Mouse (Mus musculus): Measurements from ENCODE around the gene 9330161L09Rik. TPM values are rescaled to one million over a fixed set of nuclear protein-coding genes. Genes with fewer than 3 reads are reported as not detected.

Gene 9330161L09Rik
- polyA plus RNA-seq, 1 experiment from 2014 or later: 0.42 TPM

- no peak for ATAC-seq (replicated peaks; ENCODE audit: insufficient number of reproducible peaks, low FRiP score, low TSS enrichment, low read depth)
Observed at GRCm38 (mm10) chr12:103380226-103380625, 27.4 kb downstream of the 9330161L09Rik start.

GRCm38 (mm10) chr12:103376774-103377173, 30.8 kb downstream of the 9330161L09Rik start:
- WGBS: 79% methylated on average over 4 of the region's 4 CpGs
- H3K9ac ChIP-seq (replicated peaks; ENCODE audit: low read length): no peak overlapping the region
- H3K36me3 ChIP-seq (replicated peaks; ENCODE audit: control insufficient read depth, insufficient read depth, low read depth, low read length): no peaks in the 10 kb centered on the region
- H3K4me2 ChIP-seq (ENCODE audit: low read depth, low read length): no peak overlapping the region
- H3K9me3 ChIP-seq (replicated peaks; ENCODE audit: control insufficient read depth, low read length): no peaks in the 10 kb centered on the region
- no peak overlapping the region for H3K27ac ChIP-seq (replicated peaks; ENCODE audit: low read depth, low read length)
- H3K4me1 ChIP-seq (ENCODE audit: control insufficient read depth, insufficient read depth, low read length): no peaks in the 10 kb centered on the region
- no peaks in the 10 kb centered on the region for H3K27me3 ChIP-seq (ENCODE audit: control insufficient read depth, insufficient read depth, low read length)
- no peak for ATAC-seq (replicated peaks; ENCODE audit: insufficient number of reproducible peaks, low FRiP score, low TSS enrichment, low read depth)
- no peak overlapping the region for H3K4me3 ChIP-seq (ENCODE audit: low read depth, low read length)
- DNase-seq (ENCODE audit: low spot score): no peak

More at GRCm38 (mm10) chr12:103380226-103380625, 27.4 kb downstream of the 9330161L09Rik start:
- Histone ChIP-seq H3K9ac (replicated peaks; ENCODE audit: low read length) (no peak overlapping the region), H3K4me2 (ENCODE audit: low read depth, low read length) (no peak overlapping the region), H3K27me3 (ENCODE audit: control insufficient read depth, insufficient read depth, low read length) (no peaks in the 10 kb centered on the region), H3K4me3 (ENCODE audit: low read depth, low read length) (no peak overlapping the region), H3K9me3 (replicated peaks; ENCODE audit: control insufficient read depth, low read length) (no peaks in the 10 kb centered on the region), H3K4me1 (ENCODE audit: control insufficient read depth, insufficient read depth, low read length) (no peaks in the 10 kb centered on the region), H3K27ac (replicated peaks; ENCODE audit: low read depth, low read length) (no peak overlapping the region), H3K36me3 (replicated peaks; ENCODE audit: control insufficient read depth, insufficient read depth, low read depth, low read length) (no peaks in the 10 kb centered on the region)
- WGBS: 81% methylated on average over 4 of the region's 4 CpGs
- no peak for DNase-seq (ENCODE audit: low spot score)

GRCm38 (mm10) chr12:103376124-103376523, 31.5 kb downstream of the 9330161L09Rik start:
- no peak overlapping the region for H3K4me3 ChIP-seq (ENCODE audit: low read depth, low read length)
- H3K4me2 ChIP-seq (ENCODE audit: low read depth, low read length): no peak overlapping the region
- no peaks in the 10 kb centered on the region for H3K36me3 ChIP-seq (replicated peaks; ENCODE audit: control insufficient read depth, insufficient read depth, low read depth, low read length)
- DNase-seq (ENCODE audit: low spot score) (no peak), ATAC-seq (replicated peaks; ENCODE audit: insufficient number of reproducible peaks, low FRiP score, low TSS enrichment, low read depth) (no peak)
- H3K27ac ChIP-seq (replicated peaks; ENCODE audit: low read depth, low read length): no peak overlapping the region
- H3K27me3 ChIP-seq (ENCODE audit: control insufficient read depth, insufficient read depth, low read length): no peaks in the 10 kb centered on the region
- no peaks in the 10 kb centered on the region for H3K4me1 ChIP-seq (ENCODE audit: control insufficient read depth, insufficient read depth, low read length)
- H3K9me3 ChIP-seq (replicated peaks; ENCODE audit: control insufficient read depth, low read length): no peaks in the 10 kb centered on the region
- WGBS: 59% methylated on average over 5 of the region's 5 CpGs
- no peak overlapping the region for H3K9ac ChIP-seq (replicated peaks; ENCODE audit: low read length)

- H3K4me2 ChIP-seq (ENCODE audit: low read depth, low read length): no peak overlapping the region
- ATAC-seq (replicated peaks; ENCODE audit: insufficient number of reproducible peaks, low FRiP score, low TSS enrichment, low read depth): no peak
- no peaks in the 10 kb centered on the region for H3K4me1 ChIP-seq (ENCODE audit: control insufficient read depth, insufficient read depth, low read length)
- no peak for DNase-seq (ENCODE audit: low spot score)
- H3K27ac ChIP-seq (replicated peaks; ENCODE audit: low read depth, low read length): no peak overlapping the region
- no peak overlapping the region for H3K4me3 ChIP-seq (ENCODE audit: low read depth, low read length)
- H3K9ac ChIP-seq (replicated peaks; ENCODE audit: low read length): no peak overlapping the region
- 75% methylated on average over 8 of the region's 8 CpGs for WGBS
- no peaks in the 10 kb centered on the region for H3K36me3 ChIP-seq (replicated peaks; ENCODE audit: control insufficient read depth, insufficient read depth, low read depth, low read length)
- no peaks in the 10 kb centered on the region for H3K9me3 ChIP-seq (replicated peaks; ENCODE audit: control insufficient read depth, low read length)
- no peaks in the 10 kb centered on the region for H3K27me3 ChIP-seq (ENCODE audit: control insufficient read depth, insufficient read depth, low read length)
Observed at GRCm38 (mm10) chr12:103373530-103374236, 33.9 kb downstream of the 9330161L09Rik start.

- Histone ChIP-seq H3K4me1 (ENCODE audit: control insufficient read depth, insufficient read depth, low read length) (no peaks in the 10 kb centered on the region), H3K27ac (replicated peaks; ENCODE audit: low read depth, low read length) (no peak overlapping the region), H3K4me2 (ENCODE audit: low read depth, low read length) (no peak overlapping the region), H3K36me3 (replicated peaks; ENCODE audit: control insufficient read depth, insufficient read depth, low read depth, low read length) (no peaks in the 10 kb centered on the region), H3K9me3 (replicated peaks; ENCODE audit: control insufficient read depth, low read length) (no peaks in the 10 kb centered on the region), H3K4me3 (ENCODE audit: low read depth, low read length) (no peak overlapping the region), H3K9ac (replicated peaks; ENCODE audit: low read length) (no peak overlapping the region), H3K27me3 (ENCODE audit: control insufficient read depth, insufficient read depth, low read length) (no peaks in the 10 kb centered on the region)
- peak; percentile 73 for DNase-seq (ENCODE audit: low spot score)
- 31% methylated on average over 6 of the region's 6 CpGs for WGBS
- ATAC-seq (replicated peaks; ENCODE audit: insufficient number of reproducible peaks, low FRiP score, low TSS enrichment, low read depth): no peak
Observed at GRCm38 (mm10) chr12:103371711-103372110, 35.9 kb downstream of the 9330161L09Rik start.

- H3K27ac ChIP-seq (replicated peaks; ENCODE audit: low read depth, low read length): no peak overlapping the region
- DNase-seq (ENCODE audit: low spot score) (no peak), ATAC-seq (replicated peaks; ENCODE audit: insufficient number of reproducible peaks, low FRiP score, low TSS enrichment, low read depth) (no peak)
- no peak overlapping the region for H3K4me2 ChIP-seq (ENCODE audit: low read depth, low read length)
- H3K36me3 ChIP-seq (replicated peaks; ENCODE audit: control insufficient read depth, insufficient read depth, low read depth, low read length): no peaks in the 10 kb centered on the region
- no peaks in the 10 kb centered on the region for H3K4me1 ChIP-seq (ENCODE audit: control insufficient read depth, insufficient read depth, low read length)
- H3K27me3 ChIP-seq (ENCODE audit: control insufficient read depth, insufficient read depth, low read length): no peaks in the 10 kb centered on the region
- no peak overlapping the region for H3K4me3 ChIP-seq (ENCODE audit: low read depth, low read length)
- no peaks in the 10 kb centered on the region for H3K9me3 ChIP-seq (replicated peaks; ENCODE audit: control insufficient read depth, low read length)
- no peak overlapping the region for H3K9ac ChIP-seq (replicated peaks; ENCODE audit: low read length)
- 80% methylated on average over 4 of the region's 4 CpGs for WGBS
Observed at GRCm38 (mm10) chr12:103370861-103371260, 36.8 kb downstream of the 9330161L09Rik start.

GRCm38 (mm10) chr12:103368777-103369176, 38.8 kb downstream of the 9330161L09Rik start:
- no peak for DNase-seq (ENCODE audit: low spot score)
- Histone ChIP-seq H3K4me2 (ENCODE audit: low read depth, low read length) (no peak overlapping the region), H3K4me1 (ENCODE audit: control insufficient read depth, insufficient read depth, low read length) (no peaks in the 10 kb centered on the region), H3K36me3 (replicated peaks; ENCODE audit: control insufficient read depth, insufficient read depth, low read depth, low read length) (no peaks in the 10 kb centered on the region), H3K4me3 (ENCODE audit: low read depth, low read length) (no peak overlapping the region), H3K27ac (replicated peaks; ENCODE audit: low read depth, low read length) (no peak overlapping the region), H3K27me3 (ENCODE audit: control insufficient read depth, insufficient read depth, low read length) (no peaks in the 10 kb centered on the region), H3K9me3 (replicated peaks; ENCODE audit: control insufficient read depth, low read length) (no peaks in the 10 kb centered on the region), H3K9ac (replicated peaks; ENCODE audit: low read length) (no peak overlapping the region)
- no peak for ATAC-seq (replicated peaks; ENCODE audit: insufficient number of reproducible peaks, low FRiP score, low TSS enrichment, low read depth)
- WGBS: 60% methylated on average over 2 of the region's 2 CpGs

- H3K27me3 ChIP-seq (ENCODE audit: control insufficient read depth, insufficient read depth, low read length): no peaks in the 10 kb centered on the region
- H3K9me3 ChIP-seq (replicated peaks; ENCODE audit: control insufficient read depth, low read length): no peaks in the 10 kb centered on the region
- no peak overlapping the region for H3K9ac ChIP-seq (replicated peaks; ENCODE audit: low read length)
- no peak overlapping the region for H3K27ac ChIP-seq (replicated peaks; ENCODE audit: low read depth, low read length)
- ATAC-seq (replicated peaks; ENCODE audit: insufficient number of reproducible peaks, low FRiP score, low TSS enrichment, low read depth) (no peak), DNase-seq (ENCODE audit: low spot score) (no peak)
- no peaks in the 10 kb centered on the region for H3K4me1 ChIP-seq (ENCODE audit: control insufficient read depth, insufficient read depth, low read length)
- H3K4me2 ChIP-seq (ENCODE audit: low read depth, low read length): peak overlapping the region; percentile 7; the same call in 1 of the 2 replicates
- no peaks in the 10 kb centered on the region for H3K36me3 ChIP-seq (replicated peaks; ENCODE audit: control insufficient read depth, insufficient read depth, low read depth, low read length)
- WGBS: 83% methylated on average over 7 of the region's 7 CpGs
- H3K4me3 ChIP-seq (ENCODE audit: low read depth, low read length): no peak overlapping the region
Observed at GRCm38 (mm10) chr12:103368326-103368669, 39.3 kb downstream of the 9330161L09Rik start.
